Mouse (Mus musculus) kidney, adult 11 months (tissue): ENCODE measurements around the gene 1110051M20Rik.
A peak's percentile ranks its signal among the peaks of the same experiment; 100 is the strongest.

Source experiments
- DNase-seq: peaks from one replicate; pipeline ENCODE4 v3.0.0; 2022

1110051M20Rik gene

DNA sequence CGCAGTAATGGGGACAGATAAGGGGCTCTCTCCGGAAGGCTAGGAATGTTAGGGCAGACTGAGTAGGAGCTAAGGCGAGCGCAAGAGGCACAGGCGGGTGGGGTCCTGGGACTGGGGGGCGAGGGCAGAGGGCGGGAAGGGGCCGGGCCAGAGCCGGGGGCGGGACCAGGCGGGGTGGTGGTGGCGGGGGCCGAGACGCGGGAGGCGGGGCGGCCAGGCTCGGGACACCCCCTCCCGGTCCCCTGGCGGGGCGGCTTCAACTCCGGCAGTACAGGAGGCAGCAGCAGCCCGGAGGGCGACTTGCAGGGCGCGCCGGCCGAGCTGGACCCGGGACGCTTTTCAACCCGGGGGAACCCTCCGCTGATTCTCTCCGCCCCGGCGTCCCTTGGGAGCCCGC, 12.8 kb upstream of the 1110051M20Rik start, which contains the start of gene Lrp4:
Gene Lrp4 (plus strand): TSS at position 253 of the 397 bp plus-strand sequence.
- DNase-seq: peak; percentile 44

DNA sequence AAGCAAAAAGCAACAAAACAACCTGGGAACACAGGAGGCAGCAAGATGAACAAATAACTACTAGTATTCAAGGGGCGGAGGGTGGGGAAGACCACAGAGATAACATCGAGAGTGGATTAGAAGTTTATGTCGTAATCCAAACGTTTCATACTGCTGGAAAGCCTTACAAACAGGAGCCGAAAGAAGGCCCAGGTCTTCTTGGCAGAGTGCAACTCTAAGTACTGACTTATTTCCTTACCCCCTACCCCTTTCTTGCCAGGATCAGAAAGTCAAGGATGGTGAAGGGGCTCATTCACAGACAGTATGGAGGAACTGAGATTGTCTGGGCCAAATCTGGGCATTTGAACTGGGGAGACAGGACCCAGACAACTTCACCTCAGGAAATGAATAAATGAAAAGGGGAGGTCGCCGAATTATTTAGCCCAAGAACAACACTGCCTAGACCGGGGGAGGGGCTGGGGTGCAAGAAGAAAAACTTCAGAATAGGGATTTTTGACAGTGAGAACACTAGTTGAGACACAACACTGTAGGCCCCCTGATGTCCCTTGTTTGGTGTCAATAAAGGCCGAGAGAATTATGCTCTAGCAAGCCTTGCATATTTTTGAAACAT, 12.1 kb upstream of the 1110051M20Rik start:
- no peak for DNase-seq

DNA sequence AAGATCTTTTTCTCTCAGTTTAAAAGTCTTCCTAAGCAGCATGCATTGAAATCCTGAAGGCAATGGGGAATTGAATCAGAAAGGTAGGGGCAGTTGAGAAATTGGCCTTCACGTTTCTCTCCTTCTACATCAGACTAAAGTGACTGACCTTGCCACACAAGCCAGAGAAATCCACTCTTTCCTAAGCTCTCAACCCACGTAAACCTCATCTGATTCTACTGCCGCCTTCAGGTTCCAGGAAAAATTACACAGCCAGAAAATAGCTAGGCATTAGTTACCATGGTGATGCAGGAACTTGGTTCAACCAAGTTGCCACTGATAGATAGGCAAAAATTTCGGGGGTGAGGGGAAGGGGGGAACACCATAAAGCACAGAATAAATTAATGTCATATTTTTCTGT, 11.3 kb upstream of the 1110051M20Rik start:
- peak; percentile 34 for DNase-seq

DNA sequence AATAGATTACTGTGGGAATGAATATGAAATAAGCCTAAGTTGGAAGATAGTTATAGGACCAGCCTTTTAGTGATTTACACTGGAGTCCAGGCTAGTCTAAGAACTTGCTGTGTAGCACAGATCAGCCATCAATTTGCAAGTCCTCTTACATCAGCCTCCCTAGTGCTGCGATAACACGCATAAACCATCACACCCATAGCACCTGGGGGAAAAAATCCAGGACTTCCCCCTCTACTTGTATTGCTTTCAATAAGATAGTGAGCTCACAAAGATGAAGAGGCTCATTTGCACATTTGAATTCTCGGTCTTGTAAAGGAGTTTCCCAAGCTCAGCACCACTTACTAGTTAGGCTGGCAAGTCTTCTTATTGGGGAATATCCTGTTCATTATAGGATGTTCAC, 9.9 kb upstream of the 1110051M20Rik start:
- no peak for DNase-seq

DNA sequence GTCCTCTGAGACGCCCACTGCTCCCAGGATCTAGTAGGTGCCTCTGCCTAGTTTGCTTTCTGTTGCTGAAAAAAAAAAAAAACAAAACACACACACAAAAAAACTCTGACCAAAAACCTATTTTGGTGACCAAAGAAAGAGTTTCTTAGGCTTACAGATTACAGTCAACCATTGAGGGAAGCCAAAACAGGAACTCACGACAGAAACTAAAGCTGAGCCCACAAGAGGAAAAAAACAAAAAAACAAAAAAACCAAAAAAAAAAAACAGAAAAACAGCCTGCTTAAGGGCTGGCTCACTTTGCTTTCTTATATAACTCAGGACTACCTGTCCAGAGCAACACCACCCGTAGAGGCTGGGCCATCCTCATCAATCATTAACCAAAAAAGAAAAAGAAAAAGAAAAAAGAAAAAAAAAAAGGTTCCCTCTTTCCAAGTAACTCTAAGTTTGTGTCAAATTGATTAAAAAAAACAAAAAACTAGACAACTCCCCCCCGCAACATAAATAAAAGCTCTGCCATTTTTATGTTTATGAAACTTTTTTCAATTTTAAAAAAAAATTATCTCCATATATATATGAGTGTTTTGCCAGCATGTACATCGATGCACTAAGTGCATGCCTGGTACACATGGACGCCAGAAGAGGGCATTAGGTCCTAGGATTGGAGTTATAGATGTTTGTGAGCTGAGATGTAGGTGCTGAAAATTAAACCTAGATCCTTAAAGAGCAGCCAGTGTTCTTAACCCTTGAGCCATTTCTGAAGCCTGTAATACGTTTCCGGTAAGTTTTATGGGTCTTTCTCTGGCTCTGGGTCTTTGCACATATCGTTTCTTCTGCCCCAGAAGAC, 8.9 kb upstream of the 1110051M20Rik start:
- no peak for DNase-seq

DNA sequence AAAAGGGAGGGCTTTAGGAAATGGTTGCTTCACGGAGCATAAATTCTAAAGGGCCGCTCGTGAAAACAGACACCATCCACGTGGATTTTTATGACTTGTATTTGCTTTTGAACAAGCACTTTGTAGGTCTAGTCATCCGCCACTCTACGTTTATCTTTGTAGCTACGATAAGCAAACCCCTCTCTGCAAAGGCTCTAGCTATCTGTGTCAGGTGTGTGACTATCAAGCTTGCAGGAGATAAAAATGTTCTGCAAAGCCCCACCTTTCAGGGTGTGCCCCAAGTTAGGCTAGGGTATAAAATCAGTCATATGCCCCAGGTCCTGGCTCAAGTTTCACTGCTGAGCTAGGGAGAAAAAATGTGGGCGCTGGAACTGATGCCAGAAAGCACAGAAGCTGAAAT, 8.2 kb upstream of the 1110051M20Rik start:
- no peak for DNase-seq

DNA sequence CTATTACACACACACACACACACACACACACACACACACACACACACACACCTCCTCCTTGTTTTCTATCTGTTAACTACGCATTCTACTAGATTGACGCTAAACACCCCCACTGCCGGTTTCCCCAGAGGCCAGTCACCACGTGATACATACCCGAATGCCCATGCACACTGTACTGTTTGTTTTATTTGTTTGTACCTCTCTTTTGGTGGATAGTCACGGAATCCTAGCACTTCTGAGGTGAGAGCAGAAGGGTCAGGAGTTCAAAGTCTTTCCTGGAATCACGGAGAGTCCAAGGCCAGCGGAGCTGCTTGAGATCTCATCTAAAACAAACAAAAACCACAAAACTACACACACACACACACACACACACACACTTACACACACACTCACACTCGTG, 5.8 kb upstream of the 1110051M20Rik start:
- DNase-seq: peak; percentile 41

DNA sequence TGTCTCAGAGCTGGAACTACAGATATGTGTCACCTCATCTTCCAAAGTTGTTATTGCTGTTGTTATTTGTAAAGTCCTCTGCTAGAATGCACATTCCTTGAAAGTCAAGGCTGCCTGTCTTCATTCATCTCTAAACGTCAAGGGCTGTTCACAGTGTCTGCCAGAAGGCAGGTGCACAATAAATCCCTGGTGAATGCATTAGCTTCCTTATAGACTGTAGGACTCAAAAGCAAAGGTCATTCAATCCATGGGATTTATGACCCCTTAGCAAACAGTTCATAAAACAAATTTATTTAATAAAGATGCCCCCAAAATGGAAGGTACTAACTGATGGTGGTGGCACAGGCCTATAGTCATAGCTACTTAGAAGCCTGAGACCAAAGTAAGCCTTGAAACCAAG, 5.2 kb upstream of the 1110051M20Rik start:
- no peak for DNase-seq

DNA sequence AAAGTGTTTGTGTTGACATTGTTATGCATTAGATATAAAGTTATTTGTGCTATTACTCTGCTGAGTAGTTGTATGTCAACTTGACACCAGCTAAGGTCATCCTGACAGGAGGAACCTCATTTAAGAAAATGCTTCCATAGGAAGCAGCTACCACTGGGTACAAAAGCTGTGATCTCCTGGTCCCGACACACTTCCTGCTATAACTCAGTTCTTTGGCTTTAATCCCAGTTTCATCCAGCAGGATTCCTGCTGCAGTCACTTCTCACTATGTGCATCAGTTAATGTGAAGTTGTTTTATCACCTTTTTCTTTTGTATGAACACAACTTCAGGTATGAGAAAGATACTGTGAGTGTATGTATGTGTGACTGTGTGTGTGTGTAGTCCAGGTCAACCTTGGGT, 2.3 kb downstream of the 1110051M20Rik start:
- no peak for DNase-seq

DNA sequence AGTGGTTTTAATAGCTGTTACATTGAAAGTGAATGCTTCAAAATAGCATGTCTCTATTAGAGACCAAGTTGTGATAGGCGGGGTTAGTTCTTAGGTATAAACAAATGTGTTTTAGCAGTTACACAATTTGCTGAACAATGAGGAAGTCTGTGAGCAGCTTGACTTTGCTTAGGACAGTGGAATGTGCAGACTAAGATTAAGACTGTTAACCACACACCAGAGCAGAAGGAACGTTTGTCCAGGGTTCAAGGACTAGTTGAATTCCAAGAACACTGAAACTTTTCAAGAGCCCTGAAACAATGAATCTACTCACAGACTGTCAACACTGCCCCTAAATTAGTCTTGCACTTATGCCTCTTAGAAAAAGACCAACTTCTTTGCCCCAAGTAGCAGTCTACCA, 2.8 kb downstream of the 1110051M20Rik start:
- no peak for DNase-seq

DNA sequence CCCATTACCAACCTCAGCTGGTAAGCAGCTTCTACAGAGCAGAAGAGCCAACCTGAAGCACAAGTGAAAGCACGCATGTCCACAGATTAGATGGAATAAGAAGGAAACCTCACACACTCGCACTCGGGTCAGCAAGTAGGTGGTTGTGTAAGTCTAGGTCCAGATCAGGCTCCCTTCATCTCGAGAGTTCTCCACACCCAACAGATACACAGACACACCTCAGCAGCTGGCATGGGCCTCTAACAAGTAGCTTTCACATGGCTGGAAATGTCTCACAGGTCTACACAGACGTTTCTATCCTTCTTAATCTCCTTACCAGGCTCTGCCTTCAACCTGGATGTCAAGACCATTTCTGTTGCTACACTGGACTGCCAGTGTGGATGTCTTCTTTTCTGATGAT, 3.8 kb downstream of the 1110051M20Rik start:
- DNase-seq: no peak

DNA sequence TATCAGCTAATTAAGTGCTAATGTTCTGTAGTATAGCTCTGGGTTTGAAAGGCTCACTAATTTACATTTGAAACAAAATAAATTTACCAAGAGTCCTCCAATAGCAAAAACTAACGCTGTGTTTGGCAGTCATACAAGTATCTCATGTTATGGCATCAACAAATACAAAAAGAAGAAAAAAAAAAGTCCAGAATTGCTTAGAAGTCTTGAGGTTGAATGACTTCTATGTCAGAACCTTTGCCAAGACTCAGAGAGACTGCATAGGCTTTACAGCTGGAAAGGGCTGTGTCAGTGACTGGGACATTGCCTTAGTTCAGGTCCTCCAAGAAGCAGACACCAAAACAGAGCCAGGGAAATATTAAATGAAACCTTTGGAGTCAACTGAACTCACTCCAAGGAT, 4.6 kb downstream of the 1110051M20Rik start:
- DNase-seq: no peak

DNA sequence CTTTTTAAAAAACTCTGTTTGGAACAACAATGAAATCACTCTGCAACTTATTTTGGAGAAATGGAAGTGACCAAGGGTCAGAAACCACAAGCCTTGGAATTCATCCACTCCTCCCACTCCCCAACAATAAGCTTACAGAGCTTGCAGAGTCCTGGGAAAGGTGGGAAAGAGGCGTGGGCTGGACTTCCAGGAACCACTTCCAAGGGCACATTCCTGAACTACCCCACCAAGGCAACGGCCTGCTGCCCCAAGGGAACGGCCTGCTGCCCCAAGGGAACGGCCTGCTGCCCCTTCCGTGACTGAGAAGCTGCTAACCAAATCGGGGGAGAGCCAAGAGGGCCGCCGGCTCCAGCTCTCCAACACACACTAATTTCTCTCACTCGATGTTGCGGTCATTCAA, 5.2 kb downstream of the 1110051M20Rik start:
- DNase-seq: no peak

DNA sequence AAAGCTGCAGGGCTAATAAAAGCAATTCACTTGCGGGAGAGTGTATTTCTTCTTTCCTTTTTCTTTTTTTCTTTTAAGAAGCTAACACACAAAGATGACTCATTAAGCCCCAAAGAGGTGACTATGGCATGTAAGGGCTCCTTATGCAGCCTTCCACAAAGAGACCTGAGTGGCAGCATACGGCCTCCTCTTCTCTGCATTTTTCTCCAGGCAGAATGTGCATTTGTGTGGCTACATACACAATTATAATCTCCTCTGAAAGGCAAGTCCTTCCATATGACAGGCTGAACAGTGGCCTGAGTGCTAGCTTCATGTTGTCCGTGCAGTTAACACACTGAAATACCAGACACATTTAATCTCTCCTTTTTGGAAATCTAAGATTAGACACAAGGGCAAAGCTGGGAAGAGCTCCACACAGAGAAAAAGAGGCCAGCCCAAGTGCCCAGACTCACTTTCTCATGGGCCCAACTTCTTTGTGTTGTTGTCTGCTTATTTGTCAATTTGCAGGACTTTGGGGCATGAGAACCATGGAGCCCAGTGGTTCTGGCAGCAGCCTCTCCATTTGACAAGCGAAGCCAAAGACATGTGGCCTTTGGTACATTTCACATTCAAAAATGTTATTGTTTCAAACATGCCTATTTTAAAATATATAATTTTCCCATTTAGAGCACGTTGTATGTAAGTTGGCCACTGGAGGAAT, 7.2 kb downstream of the 1110051M20Rik start:
- DNase-seq: no peak

DNA sequence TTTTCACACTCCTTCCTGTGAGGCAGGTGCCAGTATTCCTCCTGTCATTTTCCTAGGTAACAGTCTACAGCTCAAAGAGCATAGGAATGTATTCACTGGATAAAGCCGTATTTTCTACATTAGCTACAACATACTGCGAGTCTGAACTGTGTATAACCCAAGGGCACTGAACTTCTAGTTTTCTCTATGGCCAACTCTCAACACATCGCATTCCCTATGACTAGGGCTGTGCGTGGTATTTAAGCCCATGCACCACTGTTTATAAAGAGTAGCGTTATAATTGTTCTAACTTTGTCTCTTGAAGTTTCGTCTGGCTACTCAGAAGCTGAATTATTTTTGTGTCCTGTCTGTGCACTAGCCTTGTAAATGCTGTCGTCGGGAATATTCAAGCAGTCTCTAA, 7.8 kb downstream of the 1110051M20Rik start:
- DNase-seq: no peak

DNA sequence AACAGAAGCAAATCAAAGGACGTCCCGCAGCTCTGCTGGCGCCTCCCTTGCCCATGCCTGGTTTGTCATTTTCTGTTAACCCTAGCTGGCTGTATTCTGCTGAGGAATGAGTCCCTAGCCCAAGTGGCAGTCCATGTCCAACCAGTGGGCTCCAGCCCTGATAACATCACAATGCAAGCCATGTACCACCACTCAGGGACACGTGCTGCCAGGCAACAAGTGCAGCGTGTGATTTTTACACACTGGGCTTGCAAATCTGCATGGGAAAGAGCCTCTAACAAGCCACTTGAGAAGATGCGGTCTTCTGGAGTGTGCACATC, 13.9 kb downstream of the 1110051M20Rik start:
- no peak for DNase-seq

DNA sequence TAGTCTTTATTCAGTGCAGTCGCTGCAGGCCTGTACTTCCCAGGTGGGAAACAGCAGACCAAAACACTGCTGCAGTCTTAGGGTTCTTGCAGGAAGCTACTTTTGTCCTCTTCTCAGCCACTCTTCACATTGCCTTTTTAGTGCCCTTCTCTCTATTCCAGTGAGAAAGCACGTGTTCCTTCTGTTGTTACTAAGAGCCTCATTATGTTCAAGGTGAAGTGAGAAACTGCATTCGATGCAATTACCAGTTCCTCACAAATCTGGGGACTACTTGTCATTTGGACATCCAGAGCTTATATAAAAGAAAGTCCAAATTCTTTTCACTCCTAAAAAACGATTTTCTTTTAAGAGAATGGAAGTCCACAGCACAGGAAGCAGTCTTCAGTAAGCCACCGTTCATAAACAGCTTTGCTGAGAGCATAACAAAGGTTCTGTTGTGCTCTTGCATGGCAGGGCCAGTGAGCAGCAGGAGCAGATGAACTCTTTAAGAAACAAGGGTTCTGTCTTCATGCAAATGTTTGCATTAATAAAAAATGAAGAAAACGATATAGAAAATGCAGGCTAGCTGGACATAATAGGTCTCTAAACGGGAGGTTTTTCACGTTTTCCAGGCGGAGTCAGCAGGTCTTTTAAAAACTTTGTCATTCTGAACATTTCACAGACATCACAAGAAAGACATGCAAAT, 14.4 kb downstream of the 1110051M20Rik start:
- DNase-seq: no peak

DNA sequence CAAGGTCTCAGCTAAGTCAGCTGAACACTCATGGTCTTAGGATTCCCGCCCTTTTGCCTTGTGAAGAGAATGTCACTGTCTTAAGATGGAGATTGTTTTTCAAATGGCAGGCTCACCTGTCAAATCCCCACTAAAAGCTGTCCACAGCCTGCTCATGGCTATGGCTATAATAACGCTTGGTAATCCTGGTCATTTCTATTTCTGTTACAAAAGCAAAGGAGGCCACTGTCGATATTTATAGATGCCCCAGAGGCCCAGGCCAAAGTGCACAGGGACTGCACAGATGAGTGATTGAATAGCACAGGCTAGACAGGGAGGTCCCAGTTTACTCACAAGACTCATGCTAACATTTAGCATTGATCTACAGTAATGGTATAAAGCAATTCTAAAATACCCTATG, 15.4 kb downstream of the 1110051M20Rik start:
- no peak for DNase-seq

DNA sequence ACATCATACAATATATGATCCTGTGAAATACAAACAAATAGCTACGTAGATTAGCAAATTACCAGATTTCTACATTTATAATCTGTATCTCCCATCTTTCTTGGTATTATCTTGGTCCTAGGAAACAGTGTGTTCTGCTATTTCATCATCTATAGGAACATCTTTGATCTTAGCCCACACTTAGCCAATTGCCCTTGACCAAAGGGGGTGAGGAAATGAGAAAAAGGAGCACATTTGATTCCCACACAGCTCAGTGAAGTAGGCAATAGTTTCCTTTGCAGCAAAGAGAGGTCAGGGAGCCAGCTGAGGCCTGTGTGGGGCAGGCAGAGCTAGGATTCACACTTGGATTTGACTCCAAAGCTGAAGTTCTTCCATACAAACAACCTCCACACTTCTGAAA, 18.2 kb downstream of the 1110051M20Rik start:
- no peak for DNase-seq

DNA sequence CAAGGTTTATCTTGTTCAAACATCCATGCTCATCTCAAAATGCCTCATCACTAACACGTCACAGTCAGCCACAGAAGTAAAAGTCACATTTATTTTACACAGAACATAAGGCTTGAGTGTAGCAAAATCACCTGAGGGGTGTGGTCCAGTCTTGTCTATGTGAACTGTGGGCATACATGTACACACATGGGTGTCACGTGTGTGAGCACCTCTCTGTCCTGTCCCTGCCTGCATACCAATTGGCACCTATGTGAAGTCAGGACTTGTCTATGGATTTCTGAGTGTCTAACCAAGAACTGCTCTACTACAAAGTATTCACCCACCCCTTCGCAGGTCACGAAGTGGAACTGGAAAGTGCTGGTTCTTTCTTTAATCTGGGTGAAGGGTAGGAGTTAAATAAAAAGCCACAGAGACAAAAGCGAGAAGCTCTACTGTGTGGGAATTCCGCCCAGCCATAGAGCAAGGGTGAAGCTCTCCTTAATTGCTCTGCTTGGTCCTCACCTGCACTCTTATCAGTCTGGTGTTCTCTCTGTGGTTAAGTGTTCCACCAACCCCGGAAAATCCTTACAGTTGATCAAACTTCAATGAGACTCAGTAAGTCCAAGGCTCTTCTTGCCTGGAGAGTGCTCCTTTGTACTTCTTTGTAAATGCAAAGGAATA, 20.3 kb downstream of the 1110051M20Rik start:
- no peak for DNase-seq

DNA sequence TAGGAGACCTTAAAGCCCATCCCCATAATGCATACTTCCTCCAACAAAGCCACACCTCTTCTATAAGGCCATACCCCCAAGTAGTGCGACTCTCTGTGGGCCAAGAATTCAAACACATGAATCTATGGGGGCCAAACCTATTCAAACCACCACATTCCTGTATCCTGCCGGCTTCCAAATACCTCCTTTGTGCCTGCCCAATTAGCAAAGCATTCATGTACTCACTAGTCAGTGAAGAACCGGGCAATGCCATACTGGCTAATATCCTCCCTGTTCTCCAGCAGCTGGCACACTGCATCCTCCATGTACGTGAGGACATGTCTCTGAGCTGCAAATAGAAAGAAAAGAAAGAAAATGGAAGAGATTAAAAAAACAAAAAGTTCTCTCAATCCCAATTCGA, 22.9 kb downstream of the 1110051M20Rik start:
- DNase-seq: no peak

DNA sequence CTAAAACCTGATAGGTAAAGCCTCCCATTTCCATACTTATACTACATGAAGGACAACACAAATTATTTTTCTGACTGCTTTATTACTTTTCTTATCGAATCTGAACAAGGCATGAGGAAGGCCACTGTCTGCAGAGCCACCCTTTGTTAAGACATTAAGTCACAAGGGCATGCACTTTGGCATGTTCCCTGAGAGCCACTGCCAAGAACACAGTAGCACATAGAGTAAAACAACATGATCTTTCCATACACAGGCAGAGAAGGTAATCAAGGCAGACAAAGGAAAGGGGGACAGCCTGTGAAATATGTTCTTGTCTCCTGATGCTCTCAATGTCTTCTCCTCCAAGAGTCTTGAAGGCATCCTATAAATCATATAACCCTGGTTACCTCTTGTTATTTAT, 30.7 kb downstream of the 1110051M20Rik start:
- no peak for DNase-seq

DNA sequence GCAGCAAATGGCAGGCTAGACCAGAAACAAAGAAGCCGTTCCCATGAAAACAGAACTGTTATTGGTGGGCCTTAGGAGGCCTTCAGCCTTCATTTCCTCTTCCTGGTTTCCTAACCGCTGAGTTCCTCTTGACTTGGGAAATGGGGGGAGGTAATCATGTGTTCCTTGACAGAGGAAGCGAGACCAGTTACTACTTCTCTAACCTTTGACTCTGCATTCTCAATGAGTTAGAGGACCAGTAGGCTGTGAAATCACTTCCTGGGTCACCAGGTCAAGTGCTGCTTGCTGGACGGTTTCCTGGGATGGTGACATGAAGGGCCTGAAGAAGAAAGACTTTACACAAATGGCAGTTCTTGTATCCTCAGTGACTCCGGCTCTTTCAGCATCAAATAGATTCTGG, 32.1 kb downstream of the 1110051M20Rik start:
- DNase-seq: peak; percentile 46
